Mouse (Mus musculus): ENCODE measurements around the gene Pcyox1. TPM values are rescaled to one million over a fixed set of nuclear protein-coding genes. Genes with fewer than 3 reads are reported as not detected.

The Pcyox1 gene
- total and polyA plus RNA-seq, 2 experiments from 2014 or later, result 99.2 to 113 TPM

DNA sequence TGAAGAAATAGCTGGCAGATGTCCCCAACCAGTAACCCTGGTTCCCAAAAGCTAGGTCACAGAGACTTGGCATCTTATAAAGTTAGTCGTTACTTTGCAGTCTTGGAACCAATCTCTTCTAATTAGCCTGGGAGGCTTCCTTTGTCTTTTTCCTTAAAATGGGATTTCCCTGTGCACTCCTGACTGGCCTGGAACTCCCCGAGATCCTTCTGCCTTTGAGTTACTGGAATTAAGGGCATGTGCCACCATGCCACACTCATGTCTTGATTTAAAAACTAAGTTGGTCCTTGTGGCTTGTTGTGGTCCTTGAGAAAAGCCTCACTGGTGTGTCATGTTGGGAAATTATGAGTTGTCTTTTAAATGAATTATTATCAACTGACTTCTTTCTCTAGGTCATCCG is 18.6 kb downstream of the Pcyox1 start:
- Histone ChIP-seq H3K27me3 (ENCODE audit: insufficient read depth, low read length) (no peaks in the 10 kb centered on the region), H3K9me3 (ENCODE audit: low read length) (no peaks in the 10 kb centered on the region), H3K9ac (no peak overlapping the region), H3K4me3 (ENCODE audit: low read depth, low read length) (no peak overlapping the region), H3K36me3 (ENCODE audit: insufficient read depth) (peaks cover 35% of the 10 kb centered on the region), H3K4me2 (ENCODE audit: low read depth) (no peak overlapping the region), H3K4me1 (ENCODE audit: insufficient read depth) (no peaks in the 10 kb centered on the region), H3K27ac (ENCODE audit: low read depth, low read length) (no peak overlapping the region)
- DNase-seq, result no peak
- no peak for ATAC-seq
- 67% methylated on average over 3 of the region's 3 CpGs for WGBS
- no peak for TF ChIP-seq CTCF (IDR thresholded peaks at IDR 0.05; ENCODE audit: low read depth)

DNA sequence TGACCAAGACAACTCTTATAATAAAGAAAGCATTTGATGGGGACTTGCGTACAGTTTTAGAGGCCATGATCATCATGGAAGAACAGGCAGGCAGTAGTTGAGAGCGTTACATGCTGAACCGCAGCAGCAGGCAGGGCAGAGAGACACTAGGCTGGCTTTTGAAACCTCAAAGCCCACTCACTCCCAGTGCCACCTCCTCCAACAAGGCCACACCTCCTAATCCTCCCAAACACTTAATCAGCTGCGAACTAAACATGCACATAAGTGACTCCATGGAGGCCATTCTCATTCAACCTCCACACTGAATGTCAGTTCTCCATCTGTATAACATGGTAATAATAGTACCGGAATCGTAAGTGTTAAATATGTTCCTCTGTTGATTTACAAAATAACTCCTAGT is 23.4 kb downstream of the Pcyox1 start:
- 87% methylated on average over 6 of the region's 6 CpGs for WGBS
- no peak overlapping the region for H3K27ac ChIP-seq (ENCODE audit: low read depth, low read length)
- TF ChIP-seq CTCF (IDR thresholded peaks at IDR 0.05; ENCODE audit: low read depth), result no peak

DNA sequence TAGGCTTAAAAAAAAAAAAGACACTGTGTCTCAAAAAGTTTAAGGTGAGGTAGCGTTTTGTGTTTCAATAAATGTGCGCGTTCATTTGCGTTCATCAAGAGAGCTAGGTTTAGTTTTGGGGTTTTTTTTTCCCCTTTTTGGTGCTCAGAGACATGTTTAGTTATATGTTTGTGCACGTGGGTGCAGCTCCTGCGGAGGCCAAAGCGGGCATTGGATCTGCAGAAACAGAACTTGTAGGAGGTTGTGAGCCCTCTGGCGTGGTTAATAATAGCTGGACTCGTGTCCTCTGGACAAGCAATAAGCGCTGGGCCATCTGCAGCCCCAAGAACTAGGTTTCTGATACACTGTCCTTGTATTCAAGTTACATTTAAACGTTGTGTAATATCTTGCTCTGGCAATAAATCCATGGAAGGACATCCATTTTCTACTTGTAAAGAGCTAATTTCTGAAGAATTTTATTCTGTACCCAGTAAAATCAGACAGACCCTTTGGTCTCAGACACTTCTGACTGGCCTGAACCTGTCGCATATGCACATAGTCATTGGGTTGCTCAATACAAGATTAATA is 24.9 kb downstream of the Pcyox1 start:
- peak overlapping the region; percentile 64 for H3K4me3 ChIP-seq (ENCODE audit: low read depth, low read length)
- DNase-seq (no peak), ATAC-seq (no peak)
- peaks cover 15% of the 10 kb centered on the region for H3K36me3 ChIP-seq (ENCODE audit: insufficient read depth)
- H3K9me3 ChIP-seq (ENCODE audit: low read length), result no peaks in the 10 kb centered on the region
- TF ChIP-seq CTCF (IDR thresholded peaks at IDR 0.05; ENCODE audit: low read depth), result no peak
- H3K4me1 ChIP-seq (ENCODE audit: insufficient read depth), result peaks cover 14% of the 10 kb centered on the region
- peak overlapping the region; percentile 70 for H3K4me2 ChIP-seq (ENCODE audit: low read depth)
- H3K9ac ChIP-seq, result peak overlapping the region; percentile 71
- 5% methylated on average over 12 of the region's 12 CpGs for WGBS
- no peak overlapping the region for H3K27ac ChIP-seq (ENCODE audit: low read depth, low read length)
- no peaks in the 10 kb centered on the region for H3K27me3 ChIP-seq (ENCODE audit: insufficient read depth, low read length)

More for the DNA sequence above, 23.4 kb downstream of the Pcyox1 start:
- ATAC-seq, result no peak
- no peak for DNase-seq
- Histone ChIP-seq H3K27me3 (ENCODE audit: insufficient read depth, low read length) (no peaks in the 10 kb centered on the region), H3K4me3 (ENCODE audit: low read depth, low read length) (no peak overlapping the region), H3K9me3 (ENCODE audit: low read length) (no peaks in the 10 kb centered on the region), H3K4me1 (ENCODE audit: insufficient read depth) (peaks cover 14% of the 10 kb centered on the region), H3K9ac (no peak overlapping the region), H3K36me3 (ENCODE audit: insufficient read depth) (peaks cover 27% of the 10 kb centered on the region), H3K4me2 (ENCODE audit: low read depth) (no peak overlapping the region)

DNA sequence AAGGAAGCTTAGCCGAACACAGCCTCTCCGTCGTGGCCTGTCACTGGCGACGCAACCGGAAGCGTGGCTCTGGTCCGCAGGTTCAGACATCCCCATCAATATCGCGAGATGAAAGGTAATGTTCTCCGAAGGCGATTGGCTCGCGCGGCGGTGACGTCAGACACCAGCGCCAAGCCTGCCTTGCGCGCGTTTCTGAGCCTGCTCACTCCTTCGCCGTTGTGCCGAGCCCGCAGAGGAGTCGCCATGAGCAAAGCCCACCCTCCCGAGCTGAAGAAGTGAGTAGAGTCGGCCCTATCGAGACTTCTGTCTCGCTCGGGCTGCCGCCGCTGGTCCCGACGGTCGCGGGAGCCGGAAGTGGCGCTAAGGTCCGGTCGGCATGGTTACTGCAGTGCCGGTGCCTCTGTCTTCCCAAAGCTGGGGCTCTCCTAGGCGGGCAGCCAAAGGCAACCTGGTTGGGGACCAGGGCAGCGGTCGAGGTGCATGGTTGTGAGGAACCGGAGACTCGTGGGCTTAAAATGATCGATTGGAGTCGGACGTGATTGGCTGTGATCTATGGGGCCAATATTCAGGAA is 25.5 kb downstream of the Pcyox1 start:
- ATAC-seq, result peak; percentile 98
- no peak for TF ChIP-seq CTCF (IDR thresholded peaks at IDR 0.05; ENCODE audit: low read depth)
- WGBS, result under 1% methylated on average over 50 of the region's 50 CpGs
- Histone ChIP-seq H3K9me3 (ENCODE audit: low read length) (no peaks in the 10 kb centered on the region), H3K36me3 (ENCODE audit: insufficient read depth) (peaks cover 9% of the 10 kb centered on the region), H3K4me2 (ENCODE audit: low read depth) (peak overlapping the region; percentile 70), H3K4me1 (ENCODE audit: insufficient read depth) (peaks cover 17% of the 10 kb centered on the region), H3K27ac (ENCODE audit: low read depth, low read length) (peak overlapping the region; percentile 94), H3K9ac (peak overlapping the region; percentile 71), H3K27me3 (ENCODE audit: insufficient read depth, low read length) (no peaks in the 10 kb centered on the region), H3K4me3 (ENCODE audit: low read depth, low read length) (peak overlapping the region; percentile 64)
- DNase-seq, result peak; percentile 99

DNA sequence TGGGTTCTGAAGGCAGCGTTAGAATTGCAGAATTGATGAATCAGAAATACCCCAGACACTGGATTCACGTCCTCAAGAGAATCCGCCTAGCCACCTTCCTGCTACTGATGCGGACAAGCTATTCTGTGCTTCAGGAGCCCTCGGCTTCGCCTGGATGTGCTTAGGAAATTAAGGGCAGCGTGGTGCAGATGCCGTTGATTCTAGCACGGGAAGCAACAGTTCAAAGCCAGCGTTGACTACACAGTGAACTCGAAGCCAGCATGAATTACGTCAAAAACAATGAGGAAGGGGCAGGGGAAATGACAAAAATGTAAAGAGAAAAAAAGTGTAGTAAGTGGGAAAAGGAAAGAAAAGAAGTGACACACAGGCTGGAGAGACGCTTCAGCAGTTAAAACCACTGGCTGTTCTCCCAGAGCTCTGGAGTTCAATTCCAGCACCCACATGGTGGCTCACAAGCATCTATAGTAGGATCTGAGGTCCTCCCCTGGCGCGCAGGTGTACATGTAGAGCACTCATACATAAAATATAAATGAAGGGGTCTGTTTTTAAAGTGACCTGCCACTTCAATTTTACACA is 26.1 kb downstream of the Pcyox1 start, which contains the start of gene Snrpg:
TSS of gene Snrpg (plus strand) at position 541 of the 576 bp plus-strand sequence.
- peak within 1 kb of the TSS; percentile 94 for H3K27ac ChIP-seq (ENCODE audit: low read depth, low read length)
- no peaks in the 10 kb centered on the region for H3K9me3 ChIP-seq (ENCODE audit: low read length)
- H3K4me1 ChIP-seq (ENCODE audit: insufficient read depth), result peaks cover 20% of the 10 kb centered on the region
- peak within 1 kb of the TSS; percentile 64 for H3K4me3 ChIP-seq (ENCODE audit: low read depth, low read length)
- H3K9ac ChIP-seq, result peak within 1 kb of the TSS; percentile 71
- ATAC-seq (peak; percentile 44), DNase-seq (no peak)
- WGBS, result 11% methylated on average over 15 of the region's 15 CpGs
- H3K36me3 ChIP-seq (ENCODE audit: insufficient read depth), result peaks cover 3% of the 10 kb centered on the region; the same call in 1 of the 2 replicates
- H3K27me3 ChIP-seq (ENCODE audit: insufficient read depth, low read length), result no peaks in the 10 kb centered on the region
- peak within 1 kb of the TSS; percentile 70 for H3K4me2 ChIP-seq (ENCODE audit: low read depth)
- no peak for TF ChIP-seq CTCF (IDR thresholded peaks at IDR 0.05; ENCODE audit: low read depth)

DNA sequence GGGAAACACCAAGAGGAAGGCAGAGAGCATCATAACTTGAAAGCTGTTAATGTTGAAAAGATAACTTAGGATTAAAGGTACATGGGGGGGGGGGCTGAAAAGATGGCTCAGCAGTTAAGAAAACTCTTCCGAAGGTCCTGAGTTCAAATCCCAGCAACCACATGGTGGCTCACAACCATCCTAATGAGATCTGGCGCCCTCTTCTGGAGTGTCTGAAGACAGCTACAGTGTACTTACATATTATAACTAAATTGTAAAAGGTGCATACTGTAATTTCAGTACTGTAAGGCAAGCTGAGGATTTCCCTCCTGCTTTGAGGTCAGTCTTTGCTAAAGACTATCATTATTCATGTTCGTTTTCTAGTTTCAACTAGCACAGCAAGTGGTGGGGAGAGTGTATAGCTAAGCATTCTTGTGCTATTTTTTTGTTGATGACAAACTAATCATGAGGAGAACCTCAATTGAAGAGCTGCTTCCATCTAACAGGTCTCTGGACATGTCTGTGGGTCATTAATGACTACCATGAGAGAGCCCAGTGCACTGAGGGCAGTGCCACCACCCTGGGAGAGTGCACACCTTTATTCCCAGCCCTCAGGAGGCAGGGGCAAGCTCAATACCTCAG is 26.8 kb downstream of the Pcyox1 start:
- Histone ChIP-seq H3K9me3 (ENCODE audit: low read length) (no peaks in the 10 kb centered on the region), H3K4me1 (ENCODE audit: insufficient read depth) (peaks cover 20% of the 10 kb centered on the region), H3K9ac (peak overlapping the region; percentile 67; the same call in 1 of the 2 replicates), H3K27me3 (ENCODE audit: insufficient read depth, low read length) (no peaks in the 10 kb centered on the region), H3K36me3 (ENCODE audit: insufficient read depth) (0 out of 2 replicates have a peak, but pooled peaks cover 3% of the 10 kb centered on the region), H3K4me3 (ENCODE audit: low read depth, low read length) (no peak overlapping the region), H3K27ac (ENCODE audit: low read depth, low read length) (peak overlapping the region; percentile 94), H3K4me2 (ENCODE audit: low read depth) (peak overlapping the region; percentile 70)
- DNase-seq (no peak), ATAC-seq (no peak)
- TF ChIP-seq CTCF (IDR thresholded peaks at IDR 0.05; ENCODE audit: low read depth), result peak; percentile 53; the same call in 1 of the 2 replicates
- WGBS, result 61% methylated on average over 3 of the region's 3 CpGs

DNA sequence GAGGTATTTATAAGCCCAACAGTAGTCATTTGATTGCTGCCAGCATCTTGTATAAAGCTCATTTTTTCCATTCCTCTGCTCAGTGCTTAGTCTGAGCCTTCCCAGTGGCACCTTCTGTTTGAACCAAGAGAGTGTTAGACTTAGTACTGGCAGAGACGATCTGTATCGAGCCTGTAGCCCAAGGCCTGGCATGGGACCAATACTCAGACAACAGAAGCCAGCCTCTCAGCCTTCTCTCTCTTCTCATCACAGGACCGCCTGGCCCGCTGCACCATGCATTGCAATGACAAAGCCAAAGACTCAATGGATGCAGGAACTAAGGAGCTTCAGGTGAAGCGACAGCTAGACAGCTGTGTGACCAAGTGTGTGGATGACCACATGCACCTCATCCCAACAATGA is 28.5 kb downstream of the Pcyox1 start:
- ATAC-seq (no peak), DNase-seq (no peak)
- H3K9me3 ChIP-seq (ENCODE audit: low read length), result no peaks in the 10 kb centered on the region
- H3K4me1 ChIP-seq (ENCODE audit: insufficient read depth), result peaks cover 23% of the 10 kb centered on the region
- no peaks in the 10 kb centered on the region for H3K27me3 ChIP-seq (ENCODE audit: insufficient read depth, low read length)
- H3K4me3 ChIP-seq (ENCODE audit: low read depth, low read length), result no peak overlapping the region
- no peak for TF ChIP-seq CTCF (IDR thresholded peaks at IDR 0.05; ENCODE audit: low read depth)
- WGBS, result 63% methylated on average over 5 of the region's 5 CpGs
- H3K4me2 ChIP-seq (ENCODE audit: low read depth), result no peak overlapping the region
- H3K27ac ChIP-seq (ENCODE audit: low read depth, low read length), result no peak overlapping the region
- 0 out of 2 replicates have a peak, but pooled peaks cover 3% of the 10 kb centered on the region for H3K36me3 ChIP-seq (ENCODE audit: insufficient read depth)
- no peak overlapping the region for H3K9ac ChIP-seq
